Mouse (Mus musculus): ENCODE results near the gene Tagln. TPM values are rescaled to one million over a fixed set of nuclear protein-coding genes. Genes with fewer than 3 reads are reported as not detected.
A peak's percentile ranks its signal among the peaks of the same experiment; 100 is the strongest.

The Tagln gene
- polyA plus RNA-seq, 1 experiment from 2014 or later: 572 TPM

- no peak for ATAC-seq (ENCODE audit: insufficient read depth, low FRiP score)
- Histone ChIP-seq H3K36me3 (ENCODE audit: control insufficient read depth, insufficient read depth, low read length) (peaks cover 11% of the 10 kb centered on the region; the same call in 1 of the 2 replicates), H3K4me3 (replicated peaks; ENCODE audit: low read length) (no peak overlapping the region), H3K4me2 (ENCODE audit: low read depth, low read length) (no peak overlapping the region), H3K4me1 (ENCODE audit: control insufficient read depth, insufficient read depth, low read length) (0 out of 2 replicates have a peak, but pooled peaks cover 3% of the 10 kb centered on the region), H3K9ac (ENCODE audit: low read length) (no peak overlapping the region), H3K27me3 (ENCODE audit: control insufficient read depth, insufficient read depth, low read length) (no peaks in the 10 kb centered on the region), H3K27ac (ENCODE audit: low read length) (no peak overlapping the region), H3K9me3 (replicated peaks; ENCODE audit: control insufficient read depth, low read length) (no peaks in the 10 kb centered on the region)
- WGBS: 89% methylated on average over 16 of the region's 16 CpGs
These were observed 6.6 kb upstream of the Tagln start for GRCm38 (mm10) chr9:45942464-45942863.

GRCm38 (mm10) chr9:45941329-45941888 is 5.6 kb upstream of the Tagln start:
- Histone ChIP-seq H3K27ac (ENCODE audit: low read length) (no peak overlapping the region), H3K4me1 (ENCODE audit: control insufficient read depth, insufficient read depth, low read length) (peaks cover 7% of the 10 kb centered on the region; the same call in 1 of the 2 replicates), H3K27me3 (ENCODE audit: control insufficient read depth, insufficient read depth, low read length) (no peaks in the 10 kb centered on the region), H3K36me3 (ENCODE audit: control insufficient read depth, insufficient read depth, low read length) (peaks cover 11% of the 10 kb centered on the region; the same call in 1 of the 2 replicates), H3K9me3 (replicated peaks; ENCODE audit: control insufficient read depth, low read length) (no peaks in the 10 kb centered on the region), H3K4me3 (replicated peaks; ENCODE audit: low read length) (no peak overlapping the region), H3K4me2 (ENCODE audit: low read depth, low read length) (no peak overlapping the region), H3K9ac (ENCODE audit: low read length) (no peak overlapping the region)
- ATAC-seq (ENCODE audit: insufficient read depth, low FRiP score): no peak
- WGBS: 62% methylated on average over 18 of the region's 18 CpGs

- Histone ChIP-seq H3K27me3 (ENCODE audit: control insufficient read depth, insufficient read depth, low read length) (no peaks in the 10 kb centered on the region), H3K27ac (ENCODE audit: low read length) (no peak overlapping the region), H3K4me3 (replicated peaks; ENCODE audit: low read length) (no peak overlapping the region), H3K4me1 (ENCODE audit: control insufficient read depth, insufficient read depth, low read length) (peaks cover 12% of the 10 kb centered on the region), H3K4me2 (ENCODE audit: low read depth, low read length) (no peak overlapping the region), H3K36me3 (ENCODE audit: control insufficient read depth, insufficient read depth, low read length) (peaks cover 4% of the 10 kb centered on the region; the same call in 1 of the 2 replicates), H3K9ac (ENCODE audit: low read length) (no peak overlapping the region), H3K9me3 (replicated peaks; ENCODE audit: control insufficient read depth, low read length) (no peaks in the 10 kb centered on the region)
- 92% methylated on average over 6 of the region's 6 CpGs for WGBS
- no peak for ATAC-seq (ENCODE audit: insufficient read depth, low FRiP score)
These were observed 3.9 kb upstream of the Tagln start for GRCm38 (mm10) chr9:45939794-45940193.

- no peak for ATAC-seq (ENCODE audit: insufficient read depth, low FRiP score)
- peaks cover 12% of the 10 kb centered on the region for H3K4me1 ChIP-seq (ENCODE audit: control insufficient read depth, insufficient read depth, low read length)
- no peak overlapping the region for H3K4me3 ChIP-seq (replicated peaks; ENCODE audit: low read length)
- H3K27me3 ChIP-seq (ENCODE audit: control insufficient read depth, insufficient read depth, low read length): no peaks in the 10 kb centered on the region
- 83% methylated on average over 15 of the region's 15 CpGs for WGBS
- H3K27ac ChIP-seq (ENCODE audit: low read length): no peak overlapping the region
- no peak overlapping the region for H3K4me2 ChIP-seq (ENCODE audit: low read depth, low read length)
- H3K9me3 ChIP-seq (replicated peaks; ENCODE audit: control insufficient read depth, low read length): no peaks in the 10 kb centered on the region
- H3K36me3 ChIP-seq (ENCODE audit: control insufficient read depth, insufficient read depth, low read length): peaks cover 4% of the 10 kb centered on the region; the same call in 1 of the 2 replicates
- H3K9ac ChIP-seq (ENCODE audit: low read length): no peak overlapping the region
These were observed 3.2 kb upstream of the Tagln start for GRCm38 (mm10) chr9:45938952-45939637.

- WGBS: 88% methylated on average over 8 of the region's 8 CpGs
- peaks cover 12% of the 10 kb centered on the region for H3K4me1 ChIP-seq (ENCODE audit: control insufficient read depth, insufficient read depth, low read length)
- no peak overlapping the region for H3K4me2 ChIP-seq (ENCODE audit: low read depth, low read length)
- H3K4me3 ChIP-seq (replicated peaks; ENCODE audit: low read length): no peak overlapping the region
- H3K36me3 ChIP-seq (ENCODE audit: control insufficient read depth, insufficient read depth, low read length): peaks cover 4% of the 10 kb centered on the region; the same call in 1 of the 2 replicates
- H3K9me3 ChIP-seq (replicated peaks; ENCODE audit: control insufficient read depth, low read length): no peaks in the 10 kb centered on the region
- no peak for ATAC-seq (ENCODE audit: insufficient read depth, low FRiP score)
- H3K27me3 ChIP-seq (ENCODE audit: control insufficient read depth, insufficient read depth, low read length): no peaks in the 10 kb centered on the region
- no peak overlapping the region for H3K9ac ChIP-seq (ENCODE audit: low read length)
- H3K27ac ChIP-seq (ENCODE audit: low read length): no peak overlapping the region
These were observed 2.2 kb upstream of the Tagln start for GRCm38 (mm10) chr9:45938088-45938487.

- no peak overlapping the region; the same call in 1 of the 2 replicates for H3K9ac ChIP-seq (ENCODE audit: low read length)
- H3K9me3 ChIP-seq (replicated peaks; ENCODE audit: control insufficient read depth, low read length): no peaks in the 10 kb centered on the region
- peak; percentile 67 for ATAC-seq (ENCODE audit: insufficient read depth, low FRiP score)
- H3K36me3 ChIP-seq (ENCODE audit: control insufficient read depth, insufficient read depth, low read length): peaks cover 3% of the 10 kb centered on the region; the same call in 1 of the 2 replicates
- H3K27ac ChIP-seq (ENCODE audit: low read length): peak overlapping the region; percentile 80
- no peak overlapping the region for H3K4me3 ChIP-seq (replicated peaks; ENCODE audit: low read length)
- H3K4me1 ChIP-seq (ENCODE audit: control insufficient read depth, insufficient read depth, low read length): peaks cover 15% of the 10 kb centered on the region
- no peaks in the 10 kb centered on the region for H3K27me3 ChIP-seq (ENCODE audit: control insufficient read depth, insufficient read depth, low read length)
- 14% methylated on average over 3 of the region's 3 CpGs for WGBS
- H3K4me2 ChIP-seq (ENCODE audit: low read depth, low read length): no peak overlapping the region
These were observed 1.0 kb upstream of the Tagln start for GRCm38 (mm10) chr9:45936883-45937282.

- peak overlapping the region; percentile 54 for H3K9ac ChIP-seq (ENCODE audit: low read length)
- H3K27me3 ChIP-seq (ENCODE audit: control insufficient read depth, insufficient read depth, low read length): no peaks in the 10 kb centered on the region
- H3K9me3 ChIP-seq (replicated peaks; ENCODE audit: control insufficient read depth, low read length): no peaks in the 10 kb centered on the region
- peak overlapping the region; percentile 67 for H3K27ac ChIP-seq (ENCODE audit: low read length)
- 54% methylated on average over 11 of the region's 11 CpGs for WGBS
- ATAC-seq (ENCODE audit: insufficient read depth, low FRiP score): no peak
- H3K36me3 ChIP-seq (ENCODE audit: control insufficient read depth, insufficient read depth, low read length): peaks cover 11% of the 10 kb centered on the region; the same call in 1 of the 2 replicates
- peaks cover 15% of the 10 kb centered on the region for H3K4me1 ChIP-seq (ENCODE audit: control insufficient read depth, insufficient read depth, low read length)
- peak overlapping the region; percentile 38 for H3K4me2 ChIP-seq (ENCODE audit: low read depth, low read length)
- peak overlapping the region; percentile 41 for H3K4me3 ChIP-seq (replicated peaks; ENCODE audit: low read length)
These were observed 3.1 kb downstream of the Tagln start for GRCm38 (mm10) chr9:45932571-45933415.

GRCm38 (mm10) chr9:45931958-45932357 is 3.9 kb downstream of the Tagln start:
- H3K9ac ChIP-seq (ENCODE audit: low read length): 0 out of 2 replicates have a peak overlapping the region, but pooled peaks have one; percentile 16

More at GRCm38 (mm10) chr9:45931958-45932357, 3.9 kb downstream of the Tagln start:
- Histone ChIP-seq H3K4me1 (ENCODE audit: control insufficient read depth, insufficient read depth, low read length) (peaks cover 15% of the 10 kb centered on the region), H3K27ac (ENCODE audit: low read length) (peak overlapping the region; percentile 67), H3K4me2 (ENCODE audit: low read depth, low read length) (peak overlapping the region; percentile 38), H3K36me3 (ENCODE audit: control insufficient read depth, insufficient read depth, low read length) (peaks cover 16% of the 10 kb centered on the region; the same call in 1 of the 2 replicates), H3K4me3 (replicated peaks; ENCODE audit: low read length) (peak overlapping the region; percentile 41; the same call in 1 of the 2 replicates), H3K9me3 (replicated peaks; ENCODE audit: control insufficient read depth, low read length) (no peaks in the 10 kb centered on the region), H3K27me3 (ENCODE audit: control insufficient read depth, insufficient read depth, low read length) (no peaks in the 10 kb centered on the region)
- 31% methylated on average over 1 of the region's 1 CpGs for WGBS
- ATAC-seq (ENCODE audit: insufficient read depth, low FRiP score): no peak
